Mouse (Mus musculus): ENCODE measurements around the gene Srgap1. TPM values are rescaled to one million over a fixed set of nuclear protein-coding genes. Genes with fewer than 3 reads are reported as not detected.

The Srgap1 gene
- polyA plus RNA-seq, 1 experiment, result not detected

DNA sequence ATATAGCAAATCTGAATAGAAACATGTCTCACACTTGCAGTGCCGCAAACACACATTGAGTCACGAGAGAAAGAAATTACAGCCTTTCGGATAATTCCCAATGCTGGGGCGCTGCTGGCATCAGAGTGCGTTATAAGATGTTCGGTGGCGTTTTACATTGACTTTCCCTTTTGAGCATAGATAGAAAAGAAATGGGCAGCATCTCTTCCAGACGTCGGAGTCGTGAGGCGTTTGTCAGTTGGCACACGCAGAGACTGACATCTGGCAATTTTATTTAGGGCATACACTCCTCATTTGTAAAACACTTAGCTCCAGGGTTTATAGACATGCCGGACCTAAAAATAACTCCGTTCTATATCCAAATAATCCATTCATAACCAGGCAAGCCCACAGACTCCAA is 115.2 kb downstream of the Srgap1 start:
- Histone ChIP-seq H3K27ac (ENCODE audit: insufficient read depth, low read depth, low read length) (no peak overlapping the region), H3K4me1 (ENCODE audit: control insufficient read depth, insufficient read depth, low read length) (0 out of 2 replicates have a peak, but pooled peaks cover 5% of the 10 kb centered on the region), H3K4me3 (ENCODE audit: insufficient read depth, low read depth, low read length) (no peak overlapping the region)
- WGBS, result 46% methylated on average over 14 of the region's 14 CpGs
- TF ChIP-seq POLR2A (IDR thresholded peaks at IDR 0.05; ENCODE audit: insufficient read depth, low read depth, low read length) (no peak), CTCF (IDR thresholded peaks at IDR 0.05; ENCODE audit: insufficient read depth, low read depth, low read length) (no peak)

GRCm38 (mm10) chr10:121926094-121926493 is 121.0 kb downstream of the Srgap1 start:
- WGBS, result 90% methylated on average over 3 of the region's 3 CpGs
- Histone ChIP-seq H3K4me3 (ENCODE audit: insufficient read depth, low read depth, low read length) (no peak overlapping the region), H3K27ac (ENCODE audit: insufficient read depth, low read depth, low read length) (no peak overlapping the region), H3K4me1 (ENCODE audit: control insufficient read depth, insufficient read depth, low read length) (no peaks in the 10 kb centered on the region)
- TF ChIP-seq CTCF (IDR thresholded peaks at IDR 0.05; ENCODE audit: insufficient read depth, low read depth, low read length) (no peak), POLR2A (IDR thresholded peaks at IDR 0.05; ENCODE audit: insufficient read depth, low read depth, low read length) (no peak)

GRCm38 (mm10) chr10:121919016-121919415 is 128.1 kb downstream of the Srgap1 start:
- WGBS, result 60% methylated on average over 8 of the region's 8 CpGs
- TF ChIP-seq CTCF (IDR thresholded peaks at IDR 0.05; ENCODE audit: insufficient read depth, low read depth, low read length) (no peak), POLR2A (IDR thresholded peaks at IDR 0.05; ENCODE audit: insufficient read depth, low read depth, low read length) (no peak)
- no peaks in the 10 kb centered on the region for H3K4me1 ChIP-seq (ENCODE audit: control insufficient read depth, insufficient read depth, low read length)
- H3K4me3 ChIP-seq (ENCODE audit: insufficient read depth, low read depth, low read length), result no peak overlapping the region
- no peak overlapping the region for H3K27ac ChIP-seq (ENCODE audit: insufficient read depth, low read depth, low read length)

GRCm38 (mm10) chr10:121918579-121918978 is 128.5 kb downstream of the Srgap1 start:
- TF ChIP-seq CTCF (IDR thresholded peaks at IDR 0.05; ENCODE audit: insufficient read depth, low read depth, low read length) (no peak), POLR2A (IDR thresholded peaks at IDR 0.05; ENCODE audit: insufficient read depth, low read depth, low read length) (no peak)
- Histone ChIP-seq H3K4me1 (ENCODE audit: control insufficient read depth, insufficient read depth, low read length) (no peaks in the 10 kb centered on the region), H3K27ac (ENCODE audit: insufficient read depth, low read depth, low read length) (no peak overlapping the region), H3K4me3 (ENCODE audit: insufficient read depth, low read depth, low read length) (no peak overlapping the region)
- WGBS, result 88% methylated on average over 3 of the region's 3 CpGs

DNA sequence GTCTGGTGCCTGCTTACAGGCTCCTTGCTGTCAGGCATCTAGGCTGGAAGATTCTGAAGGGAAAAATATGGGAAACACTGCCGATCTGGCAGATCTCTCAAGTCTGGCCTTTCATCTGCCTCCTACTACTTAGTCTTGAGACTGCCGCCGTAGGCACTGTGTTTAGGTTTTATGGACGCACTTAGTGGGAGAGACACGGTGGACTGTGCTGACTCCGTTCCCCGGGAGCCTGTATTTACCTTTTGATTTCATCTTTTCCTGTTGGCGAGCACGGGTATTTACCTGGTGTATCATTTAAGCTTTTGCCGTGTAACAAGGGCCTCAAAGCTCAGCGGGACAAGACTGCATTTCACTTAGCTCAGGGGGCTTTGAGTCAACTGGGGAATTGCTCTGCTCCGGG is 131.6 kb downstream of the Srgap1 start:
- no peak for TF ChIP-seq POLR2A (IDR thresholded peaks at IDR 0.05; ENCODE audit: insufficient read depth, low read depth, low read length)
- no peak for TF ChIP-seq CTCF (IDR thresholded peaks at IDR 0.05; ENCODE audit: insufficient read depth, low read depth, low read length)
- WGBS, result 88% methylated on average over 12 of the region's 12 CpGs
- Histone ChIP-seq H3K27ac (ENCODE audit: insufficient read depth, low read depth, low read length) (no peak overlapping the region), H3K4me3 (ENCODE audit: insufficient read depth, low read depth, low read length) (no peak overlapping the region), H3K4me1 (ENCODE audit: control insufficient read depth, insufficient read depth, low read length) (no peaks in the 10 kb centered on the region)

- Histone ChIP-seq H3K4me1 (ENCODE audit: control insufficient read depth, insufficient read depth, low read length) (no peaks in the 10 kb centered on the region), H3K27ac (ENCODE audit: insufficient read depth, low read depth, low read length) (no peak overlapping the region), H3K4me3 (ENCODE audit: insufficient read depth, low read depth, low read length) (no peak overlapping the region)
- no peak for TF ChIP-seq CTCF (IDR thresholded peaks at IDR 0.05; ENCODE audit: insufficient read depth, low read depth, low read length)
- TF ChIP-seq POLR2A (IDR thresholded peaks at IDR 0.05; ENCODE audit: insufficient read depth, low read depth, low read length), result no peak
- 40% methylated on average over 1 of the region's 1 CpGs for WGBS
Observed at GRCm38 (mm10) chr10:121904137-121904536, 143.0 kb downstream of the Srgap1 start.

DNA sequence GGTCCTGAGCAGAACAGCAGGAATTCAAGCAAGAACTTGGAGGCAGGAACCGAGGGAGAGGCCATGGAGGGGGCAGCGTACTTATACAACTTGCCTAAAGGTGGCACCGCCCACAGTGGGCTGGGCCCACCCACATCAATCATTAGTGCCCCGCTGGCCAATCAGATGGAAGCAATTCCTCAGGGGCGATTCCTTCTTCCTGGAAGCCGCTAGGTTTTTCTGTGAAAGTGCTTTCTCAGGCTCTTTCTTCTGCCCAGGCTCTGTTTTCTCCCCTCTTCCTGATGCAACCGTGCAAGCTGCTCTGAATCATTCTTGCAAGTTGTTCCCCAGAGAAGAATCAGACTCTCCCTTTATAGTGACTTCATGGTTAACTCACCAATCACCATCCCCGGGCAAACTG is 144.5 kb downstream of the Srgap1 start:
- no peaks in the 10 kb centered on the region for H3K4me1 ChIP-seq (ENCODE audit: control insufficient read depth, insufficient read depth, low read length)
- no peak overlapping the region for H3K27ac ChIP-seq (ENCODE audit: insufficient read depth, low read depth, low read length)
- TF ChIP-seq POLR2A (IDR thresholded peaks at IDR 0.05; ENCODE audit: insufficient read depth, low read depth, low read length) (no peak), CTCF (IDR thresholded peaks at IDR 0.05; ENCODE audit: insufficient read depth, low read depth, low read length) (no peak)
- no peak overlapping the region for H3K4me3 ChIP-seq (ENCODE audit: insufficient read depth, low read depth, low read length)
- 75% methylated on average over 8 of the region's 8 CpGs for WGBS

- WGBS, result 97% methylated on average over 6 of the region's 6 CpGs
Observed at GRCm38 (mm10) chr10:121900772-121901171, 146.3 kb downstream of the Srgap1 start.

DNA sequence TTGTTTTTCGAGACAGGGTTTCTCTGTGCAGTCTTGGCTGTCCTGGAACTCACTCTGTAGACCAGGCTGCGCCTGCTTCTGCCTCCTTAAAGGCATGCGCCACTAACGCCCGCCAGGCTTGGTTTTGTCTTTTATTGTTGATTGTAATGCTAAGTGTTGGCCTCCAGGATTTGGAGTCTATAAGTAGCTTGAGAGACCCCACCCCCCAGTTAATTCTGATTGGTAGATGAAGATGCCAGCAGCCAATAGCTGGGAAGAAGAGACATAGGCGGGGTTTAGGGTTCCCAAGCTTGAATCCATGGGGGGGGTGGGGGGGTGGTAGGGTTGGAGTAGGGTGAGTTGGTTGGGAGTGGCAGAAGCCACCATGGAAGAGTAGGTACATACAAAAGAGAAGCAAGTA is 147.4 kb downstream of the Srgap1 start:
- TF ChIP-seq CTCF (IDR thresholded peaks at IDR 0.05; ENCODE audit: insufficient read depth, low read depth, low read length) (no peak), POLR2A (IDR thresholded peaks at IDR 0.05; ENCODE audit: insufficient read depth, low read depth, low read length) (no peak)
- no peak overlapping the region for H3K4me3 ChIP-seq (ENCODE audit: insufficient read depth, low read depth, low read length)
- no peak overlapping the region for H3K27ac ChIP-seq (ENCODE audit: insufficient read depth, low read depth, low read length)
- no peaks in the 10 kb centered on the region for H3K4me1 ChIP-seq (ENCODE audit: control insufficient read depth, insufficient read depth, low read length)
- WGBS, result 91% methylated on average over 6 of the region's 6 CpGs

More at GRCm38 (mm10) chr10:121900772-121901171, 146.3 kb downstream of the Srgap1 start:
- no peak for TF ChIP-seq CTCF (IDR thresholded peaks at IDR 0.05; ENCODE audit: insufficient read depth, low read depth, low read length)
- no peak for TF ChIP-seq POLR2A (IDR thresholded peaks at IDR 0.05; ENCODE audit: insufficient read depth, low read depth, low read length)
- Histone ChIP-seq H3K4me3 (ENCODE audit: insufficient read depth, low read depth, low read length) (no peak overlapping the region), H3K27ac (ENCODE audit: insufficient read depth, low read depth, low read length) (no peak overlapping the region), H3K4me1 (ENCODE audit: control insufficient read depth, insufficient read depth, low read length) (no peaks in the 10 kb centered on the region)

GRCm38 (mm10) chr10:121897835-121898370 is 149.2 kb downstream of the Srgap1 start:
- WGBS, result 93% methylated on average over 2 of the region's 2 CpGs
- H3K4me1 ChIP-seq (ENCODE audit: control insufficient read depth, insufficient read depth, low read length), result no peaks in the 10 kb centered on the region
- no peak for TF ChIP-seq CTCF (IDR thresholded peaks at IDR 0.05; ENCODE audit: insufficient read depth, low read depth, low read length)
- no peak for TF ChIP-seq POLR2A (IDR thresholded peaks at IDR 0.05; ENCODE audit: insufficient read depth, low read depth, low read length)
- H3K4me3 ChIP-seq (ENCODE audit: insufficient read depth, low read depth, low read length), result no peak overlapping the region
- H3K27ac ChIP-seq (ENCODE audit: insufficient read depth, low read depth, low read length), result no peak overlapping the region

Measured in olfactory bulb, adult 2 months (tissue).